Mouse (Mus musculus): Measurements from ENCODE around the gene Zfp36l2.
"Not testable (repeated sequence)": the region's sequence is repeated elsewhere in the genome, so short reads cannot be mapped to it uniquely, and the experiment has no call there.

The Zfp36l2 gene

GRCm38 (mm10) chr17:84195003-84195395, 7.3 kb upstream of the Zfp36l2 start:
- no peak for DNase-seq (ENCODE audit: low read depth)

GRCm38 (mm10) chr17:84194282-84195002, 6.7 kb upstream of the Zfp36l2 start:
- DNase-seq (ENCODE audit: low read depth), result no peak

GRCm38 (mm10) chr17:84193411-84193810, 5.7 kb upstream of the Zfp36l2 start:
- no peak for DNase-seq (ENCODE audit: low read depth)

- DNase-seq (ENCODE audit: low read depth), result no peak
These were observed 4.2 kb upstream of the Zfp36l2 start for GRCm38 (mm10) chr17:84191946-84192345.

- DNase-seq (ENCODE audit: low read depth), result peak; percentile 96
These were observed 3.1 kb upstream of the Zfp36l2 start for GRCm38 (mm10) chr17:84190885-84191284.

GRCm38 (mm10) chr17:84189127-84189854, 1.5 kb upstream of the Zfp36l2 start:
- DNase-seq (ENCODE audit: low read depth), result peak; percentile 48

- peak; percentile 88 for DNase-seq (ENCODE audit: low read depth)
These were observed 721 bp upstream of the Zfp36l2 start for GRCm38 (mm10) chr17:84188374-84188961.

- not testable (repeated sequence) for DNase-seq (ENCODE audit: low read depth)
These were observed 483 bp downstream of the Zfp36l2 start for GRCm38 (mm10) chr17:84187264-84187663.

- peak; percentile 80 for DNase-seq (ENCODE audit: low read depth)
These were observed 1.1 kb downstream of the Zfp36l2 start for GRCm38 (mm10) chr17:84186451-84187202.

GRCm38 (mm10) chr17:84185581-84186450, 1.9 kb downstream of the Zfp36l2 start:
- peak; percentile 79 for DNase-seq (ENCODE audit: low read depth)

GRCm38 (mm10) chr17:84185011-84185411, 2.7 kb downstream of the Zfp36l2 start:
- peak; percentile 77 for DNase-seq (ENCODE audit: low read depth)

- peak; percentile 80 for DNase-seq (ENCODE audit: low read depth)
These were observed 4.4 kb downstream of the Zfp36l2 start for GRCm38 (mm10) chr17:84183291-84183781.

GRCm38 (mm10) chr17:84182311-84183271, 5.2 kb downstream of the Zfp36l2 start:
- peak; percentile 71 for DNase-seq (ENCODE audit: low read depth)

GRCm38 (mm10) chr17:84181502-84182310, 6.0 kb downstream of the Zfp36l2 start:
- peak; percentile 88 for DNase-seq (ENCODE audit: low read depth)

GRCm38 (mm10) chr17:84180715-84181501, 6.8 kb downstream of the Zfp36l2 start:
- DNase-seq (ENCODE audit: low read depth), result peak; percentile 92

- DNase-seq (ENCODE audit: low read depth), result no peak
These were observed 7.8 kb downstream of the Zfp36l2 start for GRCm38 (mm10) chr17:84179973-84180365.

- peak; percentile 42 for DNase-seq (ENCODE audit: low read depth)
These were observed 8.4 kb downstream of the Zfp36l2 start for GRCm38 (mm10) chr17:84179026-84179972.

All from induced T-regulatory cell, adult 2 months (primary cell).